Mouse (Mus musculus) bone marrow, adult 2 months (tissue): ENCODE data around the gene Card14. TPM values are rescaled to one million over a fixed set of nuclear protein-coding genes. Genes with fewer than 3 reads are reported as not detected.

Experiments used
- H3K27ac ChIP-seq: fragments of 200-500 bp; 2 replicates; pipeline ENCODE4 v1.5.1; 2012; ENCODE audit warnings: low read depth, mild to moderate bottlenecking, control low read depth, inconsistent platforms, low read length; ENCODE audit not compliant: control insufficient read depth, poor library complexity, insufficient read depth
- H3K4me1 ChIP-seq: fragments of 200-500 bp; 2 replicates; pipeline ENCODE4 v1.6.1; 2011; ENCODE audit warnings: low read length; ENCODE audit not compliant: control insufficient read depth, insufficient read depth
- H3K4me3 ChIP-seq: fragments of 200-500 bp; replicated peaks from 2 replicates; pipeline ENCODE3; 2011; ENCODE audit warnings: mild to moderate bottlenecking, low read depth, low read length, control low read depth; ENCODE audit not compliant: control insufficient read depth
- CTCF ChIP-seq: fragments of 200-500 bp; IDR thresholded peaks from 2 replicates; pipeline ENCODE4 v1.5.1; 2011; ENCODE audit warnings: low read length, control low read depth; ENCODE audit not compliant: control insufficient read depth, insufficient read depth
- POLR2A ChIP-seq: fragments of 200-500 bp; IDR thresholded peaks from 2 replicates; pipeline ENCODE4 v1.6.1; 2011; ENCODE audit warnings: low read depth, mild to moderate bottlenecking, control low read depth, low read length, borderline replicate concordance; ENCODE audit not compliant: control insufficient read depth
- WGBS: fragments of 180-500 bp; shearing (Covaris S2); methylation state at CpG from one replicate; pipeline ENCODE4 v1.1.7; 2018; 5-methylcytosine and 5-hydroxymethylcytosine counted together
- polyA plus RNA-seq: library from polyadenylated mRNA; stranded (reverse); fragments of >200 nt; gene quantifications from 2 replicates; pipeline ENCODE4 v1.2.4, GENCODE M21; 2011; ENCODE audit warnings: low replicate concordance; ENCODE audit not compliant: missing spikeins, insufficient read depth, insufficient read length

Card14 gene
- polyA plus RNA-seq, 1 experiment = not detected

GRCm38 (mm10) chr11:119310621-119311020, 3.1 kb downstream of the Card14 start:
- H3K4me1 ChIP-seq = no peaks in the 10 kb centered on the region; the same call in 1 of the 2 replicates
- no peak overlapping the region for H3K27ac ChIP-seq
- 40% methylated on average over 10 of the region's 10 CpGs for WGBS
- TF ChIP-seq CTCF = no peak
- no peak for TF ChIP-seq POLR2A
- no peak overlapping the region for H3K4me3 ChIP-seq

- H3K4me1 ChIP-seq = no peaks in the 10 kb centered on the region
- WGBS = 59% methylated on average over 17 of the region's 17 CpGs
- TF ChIP-seq CTCF (no peak), POLR2A (no peak)
- H3K27ac ChIP-seq = no peak overlapping the region
- no peak overlapping the region for H3K4me3 ChIP-seq
These were observed 6.8 kb downstream of the Card14 start for GRCm38 (mm10) chr11:119314252-119314936.

GRCm38 (mm10) chr11:119316720-119317119, 9.2 kb downstream of the Card14 start:
- Histone ChIP-seq H3K4me3 (no peak overlapping the region), H3K4me1 (no peaks in the 10 kb centered on the region), H3K27ac (no peak overlapping the region)
- TF ChIP-seq POLR2A (no peak), CTCF (no peak)
- 87% methylated on average over 4 of the region's 4 CpGs for WGBS

- no peak overlapping the region for H3K4me3 ChIP-seq
- TF ChIP-seq POLR2A (no peak), CTCF (no peak)
- no peak overlapping the region for H3K27ac ChIP-seq
- no peaks in the 10 kb centered on the region for H3K4me1 ChIP-seq
- WGBS = 66% methylated on average over 13 of the region's 13 CpGs
These were observed 15.0 kb downstream of the Card14 start for GRCm38 (mm10) chr11:119322521-119322920.

- Histone ChIP-seq H3K4me3 (no peak overlapping the region), H3K27ac (no peak overlapping the region), H3K4me1 (no peaks in the 10 kb centered on the region)
- TF ChIP-seq POLR2A (no peak), CTCF (peak; percentile 35; the same call in 1 of the 2 replicates)
- WGBS = 80% methylated on average over 1 of the region's 1 CpGs
These were observed 17.5 kb downstream of the Card14 start for GRCm38 (mm10) chr11:119325068-119325467.

GRCm38 (mm10) chr11:119330592-119330991, 23.0 kb downstream of the Card14 start:
- 51% methylated on average over 4 of the region's 4 CpGs for WGBS

GRCm38 (mm10) chr11:119331970-119332369, 24.4 kb downstream of the Card14 start:
- Histone ChIP-seq H3K27ac (no peak overlapping the region), H3K4me1 (no peaks in the 10 kb centered on the region), H3K4me3 (no peak overlapping the region)
- WGBS = 16% methylated on average over 3 of the region's 3 CpGs
- TF ChIP-seq POLR2A (no peak), CTCF (0 out of 2 replicates have a peak, but pooled peaks have one; percentile 7)

More at GRCm38 (mm10) chr11:119330592-119330991, 23.0 kb downstream of the Card14 start:
- H3K4me1 ChIP-seq = no peaks in the 10 kb centered on the region
- TF ChIP-seq CTCF = no peak
- no peak for TF ChIP-seq POLR2A
- no peak overlapping the region for H3K27ac ChIP-seq
- H3K4me3 ChIP-seq = no peak overlapping the region

GRCm38 (mm10) chr11:119338271-119339059, 30.9 kb downstream of the Card14 start:
- H3K4me3 ChIP-seq = no peak overlapping the region
- 77% methylated on average over 10 of the region's 10 CpGs for WGBS
- no peaks in the 10 kb centered on the region for H3K4me1 ChIP-seq
- no peak for TF ChIP-seq CTCF
- no peak for TF ChIP-seq POLR2A
- H3K27ac ChIP-seq = no peak overlapping the region
